Mouse (Mus musculus) heart, embryonic 10.5 days (tissue): ENCODE measurements around the gene Hsf4. TPM values are rescaled to one million over a fixed set of nuclear protein-coding genes. Genes with fewer than 3 reads are reported as not detected.
"Not testable (repeated sequence)": the region's sequence is repeated elsewhere in the genome, so short reads cannot be mapped to it uniquely, and the experiment has no call there.

ENCODE experiments used
- DNase-seq: peaks from one replicate; pipeline ENCODE4 v3.0.0-alpha.2; 2017; ENCODE audit warnings: low spot score
- H3K27ac ChIP-seq: fragments of 300-500 bp; sonication (generic); 2 replicates; pipeline ENCODE4 v1.5.1; 2016; ENCODE audit warnings: mild to moderate bottlenecking
- H3K27me3 ChIP-seq: fragments of 300-500 bp; sonication (generic); 2 replicates; pipeline ENCODE4 v1.6.1; 2016; ENCODE audit warnings: mild to moderate bottlenecking; ENCODE audit not compliant: poor library complexity, insufficient read depth, severe bottlenecking
- H3K36me3 ChIP-seq: fragments of 300-500 bp; sonication (generic); 2 replicates; pipeline ENCODE4 v1.6.1; 2016; ENCODE audit warnings: mild to moderate bottlenecking, moderate library complexity
- H3K4me1 ChIP-seq: fragments of 300-500 bp; sonication (generic); 2 replicates; pipeline ENCODE4 v1.6.1; 2016; ENCODE audit warnings: mild to moderate bottlenecking
- H3K4me3 ChIP-seq: fragments of 300-500 bp; sonication (generic); 2 replicates; pipeline ENCODE4 v1.5.1; 2016; ENCODE audit warnings: mild to moderate bottlenecking, moderate library complexity
- H3K9me3 ChIP-seq: fragments of 300-500 bp; sonication (generic); 2 replicates; pipeline ENCODE4 v1.6.1; 2016; ENCODE audit warnings: mild to moderate bottlenecking, moderate library complexity
- WGBS: fragments of 180-500 bp; shearing (Covaris S2); methylation state at CpG from one replicate; pipeline ENCODE4 v1.1.7; 2016; 5-methylcytosine and 5-hydroxymethylcytosine counted together
- polyA plus RNA-seq: library from polyadenylated mRNA; unstranded; fragments of >200 nt; fragmentation: Nextera tagmentation; extraction: Ambion mirVana; gene quantifications from 2 replicates; pipeline ENCODE4 v1.2.1, GENCODE M21; 2016

Gene Hsf4
- polyA plus RNA-seq, 1 experiment from 2014 or later, result 0.16 TPM

DNA sequence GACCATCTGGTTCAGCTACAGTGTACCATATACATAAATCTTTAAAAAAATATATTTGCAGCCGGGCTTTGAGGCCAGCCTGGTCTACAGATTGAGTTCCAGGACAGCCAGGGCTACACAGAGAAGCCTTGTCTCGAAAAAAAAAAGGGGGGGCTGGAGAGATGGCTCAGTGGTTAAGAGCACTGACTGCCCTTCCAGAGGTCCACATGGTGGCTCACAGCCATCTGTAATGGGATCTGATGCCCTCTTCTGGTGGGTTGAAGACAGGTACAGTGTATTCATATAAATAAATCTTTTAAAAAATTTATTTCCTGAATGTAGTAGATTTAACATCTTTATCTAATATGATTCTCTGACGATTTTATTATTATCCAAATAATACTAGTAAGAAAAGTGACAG, 22.2 kb downstream of the Hsf4 start:
- H3K9me3 ChIP-seq, H3K4me3 ChIP-seq, H3K27ac ChIP-seq, DNase-seq, H3K36me3 ChIP-seq: not testable (repeated sequence)
- WGBS, result 60% methylated on average over 3 of the region's 3 CpGs
- peaks cover 45% of the 10 kb centered on the region for H3K27me3 ChIP-seq
- peaks cover 43% of the 10 kb centered on the region for H3K4me1 ChIP-seq

DNA sequence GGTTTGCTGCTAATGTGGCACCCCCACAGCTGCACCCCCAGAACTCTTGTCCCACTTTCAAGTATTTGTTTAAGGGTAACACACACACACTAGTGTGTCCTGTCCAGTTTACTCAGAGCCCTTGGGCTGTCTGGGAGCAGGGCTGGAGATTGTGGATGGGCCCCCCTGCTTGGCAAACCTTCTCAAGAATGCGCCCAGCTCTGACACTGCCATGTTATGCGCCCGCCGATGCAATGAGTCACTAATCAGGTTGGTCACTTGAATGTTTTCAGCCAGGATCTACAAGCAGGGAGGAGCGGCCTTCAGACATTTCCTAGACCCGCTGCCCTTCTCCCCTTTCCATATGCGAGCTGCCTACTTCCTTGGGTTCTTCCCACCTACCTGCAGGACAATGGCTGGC, 22.9 kb downstream of the Hsf4 start:
- WGBS, result 74% methylated on average over 7 of the region's 7 CpGs
- no peak for DNase-seq
- H3K36me3 ChIP-seq, result no peaks in the 10 kb centered on the region
- H3K4me3 ChIP-seq, result no peak overlapping the region
- no peaks in the 10 kb centered on the region for H3K9me3 ChIP-seq
- peaks cover 44% of the 10 kb centered on the region for H3K27me3 ChIP-seq
- H3K4me1 ChIP-seq, result peaks cover 47% of the 10 kb centered on the region
- no peak overlapping the region for H3K27ac ChIP-seq

- 59% methylated on average over 19 of the region's 19 CpGs for WGBS
- Histone ChIP-seq H3K27ac (no peak overlapping the region), H3K27me3 (peaks cover 44% of the 10 kb centered on the region), H3K9me3 (no peaks in the 10 kb centered on the region), H3K36me3 (0 out of 2 replicates have a peak, but pooled peaks cover 2% of the 10 kb centered on the region), H3K4me3 (no peak overlapping the region), H3K4me1 (peaks cover 51% of the 10 kb centered on the region)
- no peak for DNase-seq
Measured at GRCm38 (mm10) chr8:105293405-105293804, 23.8 kb downstream of the Hsf4 start.

DNA sequence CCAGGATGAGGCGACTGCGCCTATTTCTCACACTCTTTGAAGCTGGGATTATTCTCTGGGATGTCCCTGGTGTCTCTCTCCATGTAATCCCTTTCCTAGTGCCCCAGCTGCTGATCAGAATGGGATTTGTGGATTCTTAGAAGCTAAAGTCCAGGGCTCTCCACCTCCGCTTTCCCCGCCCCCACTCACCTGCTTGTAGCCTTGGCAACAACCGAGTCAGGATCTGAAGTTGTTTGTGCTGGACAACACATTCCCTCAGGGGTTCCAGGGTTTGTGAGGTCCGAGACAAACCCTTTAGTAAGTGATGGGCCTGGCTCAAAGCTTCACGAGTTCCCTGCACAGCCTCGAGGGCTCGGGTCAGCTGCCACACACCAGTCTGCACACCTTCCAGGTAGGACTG, 25.2 kb downstream of the Hsf4 start:
- H3K36me3 ChIP-seq, result peaks cover 12% of the 10 kb centered on the region
- H3K27ac ChIP-seq, result no peak overlapping the region
- no peaks in the 10 kb centered on the region for H3K9me3 ChIP-seq
- H3K4me3 ChIP-seq, result peak overlapping the region; percentile 42
- H3K4me1 ChIP-seq, result peaks cover 47% of the 10 kb centered on the region
- DNase-seq, result no peak
- WGBS, result 66% methylated on average over 9 of the region's 9 CpGs
- peaks cover 42% of the 10 kb centered on the region for H3K27me3 ChIP-seq

DNA sequence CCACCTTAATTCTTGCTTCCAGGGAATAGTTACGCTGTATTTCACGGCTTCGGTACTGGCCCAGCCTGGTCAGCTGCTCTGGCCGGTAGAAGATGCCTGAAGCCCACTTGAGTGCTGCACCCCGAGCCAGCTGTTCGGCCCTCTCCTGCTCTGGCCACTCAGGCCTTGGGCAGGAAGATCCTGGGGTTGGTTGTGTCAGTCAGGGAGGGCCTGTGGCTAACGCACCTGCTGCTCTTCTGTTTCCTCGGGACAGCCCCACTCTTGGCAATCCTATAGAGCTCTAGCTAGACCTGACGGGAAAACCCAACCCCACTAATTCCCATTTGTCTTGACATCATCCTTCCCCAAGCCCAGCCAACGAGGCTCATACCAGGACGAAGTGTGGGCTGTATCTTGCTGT, 25.7 kb downstream of the Hsf4 start:
- H3K9me3 ChIP-seq, result no peaks in the 10 kb centered on the region
- H3K27ac ChIP-seq, result peak overlapping the region; percentile 64
- DNase-seq, result no peak
- H3K36me3 ChIP-seq, result peaks cover 17% of the 10 kb centered on the region
- 58% methylated on average over 11 of the region's 11 CpGs for WGBS
- H3K4me1 ChIP-seq, result peaks cover 47% of the 10 kb centered on the region
- peak overlapping the region; percentile 42 for H3K4me3 ChIP-seq
- H3K27me3 ChIP-seq, result peaks cover 37% of the 10 kb centered on the region

GRCm38 (mm10) chr8:105295895-105296573, 26.4 kb downstream of the Hsf4 start, which contains the start of gene Exoc3l:
Gene Exoc3l, minus strand, starts transcription at chr8:105296101.
- Histone ChIP-seq H3K27ac (peak within 1 kb of the TSS; percentile 90), H3K4me3 (peak within 1 kb of the TSS; percentile 78), H3K9me3 (no peaks in the 10 kb centered on the region), H3K4me1 (peaks cover 41% of the 10 kb centered on the region), H3K36me3 (peaks cover 25% of the 10 kb centered on the region), H3K27me3 (peaks cover 31% of the 10 kb centered on the region)
- 53% methylated on average over 11 of the region's 11 CpGs for WGBS
- no peak for DNase-seq

DNA sequence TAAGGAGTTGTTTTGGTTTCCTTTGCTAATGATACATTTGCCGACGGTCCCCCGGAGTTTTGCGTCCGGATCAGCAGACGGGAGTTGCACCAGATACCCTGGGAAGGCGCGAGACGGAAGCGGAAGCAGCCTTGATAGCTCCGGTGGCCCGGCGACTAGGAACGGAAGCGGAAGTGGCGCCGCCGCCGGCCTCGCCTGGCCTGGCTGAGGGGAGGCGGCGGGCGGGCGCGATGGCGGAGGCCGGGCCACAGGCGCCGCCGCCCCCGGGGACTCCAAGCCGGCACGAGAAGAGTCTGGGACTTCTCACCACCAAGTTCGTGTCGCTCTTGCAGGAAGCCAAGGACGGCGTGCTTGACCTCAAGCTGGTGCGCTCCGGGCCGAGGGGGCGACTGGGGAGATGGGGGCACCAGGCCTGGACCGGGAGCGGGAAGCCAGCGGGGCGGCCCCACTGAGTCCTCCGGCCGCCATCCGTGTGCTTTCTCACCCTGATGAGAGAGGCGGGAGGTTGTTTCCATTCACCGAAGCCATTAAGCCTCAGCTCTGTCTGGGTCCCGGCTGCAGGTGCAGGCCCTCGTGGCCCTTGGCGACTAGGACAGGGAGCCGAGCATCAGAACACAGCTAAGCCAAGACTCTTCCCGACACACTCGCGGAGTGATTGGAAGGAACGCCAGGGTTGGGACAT, 28.1 kb downstream of the Hsf4 start, which contains the start of gene E2f4:
E2f4 (plus strand) TSS at position 153 of the 682 bp plus-strand sequence.
- Histone ChIP-seq H3K4me3 (peak within 1 kb of the TSS; percentile 78), H3K9me3 (no peaks in the 10 kb centered on the region), H3K27ac (peak within 1 kb of the TSS; percentile 90), H3K4me1 (peaks cover 41% of the 10 kb centered on the region), H3K27me3 (peaks cover 28% of the 10 kb centered on the region), H3K36me3 (peaks cover 40% of the 10 kb centered on the region)
- DNase-seq, result peak; percentile 97
- under 1% methylated on average over 58 of the region's 58 CpGs for WGBS

- 53% methylated on average over 18 of the region's 18 CpGs for WGBS
- Histone ChIP-seq H3K27me3 (peaks cover 19% of the 10 kb centered on the region), H3K9me3 (no peaks in the 10 kb centered on the region), H3K4me3 (peak overlapping the region; percentile 78), H3K36me3 (peaks cover 49% of the 10 kb centered on the region), H3K27ac (peak overlapping the region; percentile 90), H3K4me1 (peaks cover 39% of the 10 kb centered on the region)
- peak; percentile 75 for DNase-seq
Measured at GRCm38 (mm10) chr8:105298351-105299252, 29.0 kb downstream of the Hsf4 start.

DNA sequence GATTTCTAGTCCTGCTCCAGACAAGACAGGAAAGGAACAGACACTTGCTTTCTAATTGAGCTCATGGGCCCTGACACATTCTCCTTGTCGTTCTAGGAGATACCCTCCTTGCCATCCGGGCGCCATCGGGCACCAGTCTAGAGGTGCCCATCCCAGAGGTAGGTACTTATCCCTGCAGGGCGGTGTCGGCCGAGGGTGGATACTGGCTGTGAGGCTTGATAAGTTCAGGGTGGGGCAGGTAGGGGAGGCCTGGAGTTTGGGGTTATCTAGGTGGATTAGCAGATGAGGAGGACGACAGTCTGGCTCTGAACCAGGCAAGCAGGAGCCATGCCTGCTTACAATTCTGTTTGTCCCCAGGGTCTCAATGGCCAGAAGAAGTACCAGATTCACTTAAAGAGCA, 30.4 kb downstream of the Hsf4 start:
- peaks cover 62% of the 10 kb centered on the region for H3K36me3 ChIP-seq
- H3K4me3 ChIP-seq, result peak overlapping the region; percentile 0; the same call in 1 of the 2 replicates
- DNase-seq, result no peak
- WGBS, result 86% methylated on average over 8 of the region's 8 CpGs
- peaks cover 11% of the 10 kb centered on the region for H3K27me3 ChIP-seq
- peaks cover 50% of the 10 kb centered on the region for H3K4me1 ChIP-seq
- no peak overlapping the region for H3K27ac ChIP-seq
- H3K9me3 ChIP-seq, result no peaks in the 10 kb centered on the region

DNA sequence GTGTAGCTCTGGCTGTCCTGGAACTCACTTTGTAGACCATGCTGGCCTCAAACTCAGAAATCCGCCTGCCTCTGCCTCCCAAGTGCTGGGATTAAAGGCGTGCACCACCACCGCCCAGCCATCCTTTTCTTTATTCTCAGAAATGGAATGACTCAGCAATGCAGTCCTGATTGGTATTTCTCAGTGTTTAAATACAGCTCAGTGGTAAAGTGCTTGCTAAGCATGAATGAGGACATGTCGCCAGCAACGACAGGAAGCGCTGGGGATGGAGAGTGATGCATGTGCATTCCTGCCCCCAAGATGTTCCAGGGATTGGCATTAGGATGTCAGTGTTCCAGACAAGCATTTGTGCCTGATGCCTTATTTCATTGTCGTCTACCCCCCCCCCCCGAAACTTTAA, 33.8 kb downstream of the Hsf4 start:
- H3K27me3 ChIP-seq, result no peaks in the 10 kb centered on the region
- no peak overlapping the region for H3K27ac ChIP-seq
- DNase-seq, result no peak
- 90% methylated on average over 8 of the region's 8 CpGs for WGBS
- peaks cover 78% of the 10 kb centered on the region for H3K36me3 ChIP-seq
- H3K4me3 ChIP-seq, result no peak overlapping the region
- peaks cover 52% of the 10 kb centered on the region for H3K4me1 ChIP-seq
- H3K9me3 ChIP-seq, result no peaks in the 10 kb centered on the region

DNA sequence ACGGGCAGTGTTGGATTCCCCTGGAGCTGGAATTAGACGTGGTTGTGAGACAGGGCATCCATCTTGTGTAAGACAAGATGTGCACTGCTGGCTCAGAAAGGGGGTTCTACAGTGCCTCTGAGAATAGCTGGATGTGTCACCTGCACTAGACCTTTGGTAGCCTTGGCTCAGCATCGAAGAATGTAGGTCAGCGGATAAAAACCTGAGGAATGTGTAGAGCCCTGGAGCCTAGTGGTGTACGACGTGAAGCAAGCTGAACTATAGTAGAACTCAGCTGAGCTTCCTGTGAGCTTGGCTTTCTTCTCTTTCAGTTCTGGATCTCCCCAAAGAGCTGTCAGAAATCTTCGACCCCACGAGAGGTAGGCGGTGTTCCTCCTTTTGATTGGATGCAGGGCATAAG, 34.3 kb downstream of the Hsf4 start:
- H3K27ac ChIP-seq, result peak overlapping the region; percentile 56; the same call in 1 of the 2 replicates
- WGBS, result 78% methylated on average over 9 of the region's 9 CpGs
- no peak overlapping the region for H3K4me3 ChIP-seq
- H3K36me3 ChIP-seq, result peaks cover 78% of the 10 kb centered on the region
- no peak for DNase-seq
- H3K4me1 ChIP-seq, result peaks cover 47% of the 10 kb centered on the region
- no peaks in the 10 kb centered on the region for H3K9me3 ChIP-seq
- no peaks in the 10 kb centered on the region for H3K27me3 ChIP-seq

DNA sequence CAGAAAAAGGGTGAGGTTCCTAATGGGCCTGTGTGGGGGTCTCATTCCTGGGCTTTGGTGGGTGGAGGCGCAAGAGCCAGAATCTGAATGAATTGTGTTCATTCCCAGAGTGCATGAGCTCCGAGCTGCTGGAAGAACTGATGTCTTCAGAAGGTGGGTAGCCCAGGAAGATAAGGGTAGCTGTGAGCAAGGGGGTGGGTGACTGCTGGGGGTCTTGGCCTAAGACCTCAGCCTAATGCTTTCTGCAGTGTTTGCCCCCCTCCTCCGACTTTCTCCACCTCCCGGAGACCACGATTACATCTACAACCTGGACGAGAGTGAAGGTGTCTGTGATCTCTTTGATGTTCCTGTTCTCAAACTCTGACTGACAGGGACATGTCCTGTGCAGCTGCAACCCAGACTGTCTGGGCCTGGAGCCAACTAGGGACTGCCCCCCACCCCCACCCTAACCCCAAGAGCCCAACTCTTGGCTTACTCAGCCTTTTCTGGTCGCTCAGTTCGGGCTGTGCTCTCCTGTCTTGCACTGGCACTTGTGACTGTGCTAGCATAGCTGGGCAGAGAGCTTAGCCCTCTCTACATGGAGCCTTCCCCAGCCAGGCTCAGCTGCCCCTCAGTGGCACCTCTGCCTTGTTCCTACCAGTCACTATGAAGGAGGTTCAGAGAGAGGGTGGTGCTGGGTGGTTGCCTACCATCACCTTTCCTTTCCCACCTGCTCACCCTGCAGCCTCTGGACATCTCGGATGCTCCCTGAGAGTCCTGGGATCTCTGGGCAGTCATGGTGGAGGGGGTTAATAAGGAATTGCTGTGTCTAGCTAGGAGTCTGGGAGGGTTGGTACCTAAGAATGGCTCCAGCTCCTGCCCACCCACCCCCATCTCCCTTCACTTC, 35.0 kb downstream of the Hsf4 start:
- peak overlapping the region; percentile 56; the same call in 1 of the 2 replicates for H3K27ac ChIP-seq
- H3K27me3 ChIP-seq, result no peaks in the 10 kb centered on the region
- no peak for DNase-seq
- H3K9me3 ChIP-seq, result no peaks in the 10 kb centered on the region
- peaks cover 48% of the 10 kb centered on the region for H3K4me1 ChIP-seq
- WGBS, result 62% methylated on average over 9 of the region's 9 CpGs
- peak overlapping the region; percentile 13; the same call in 1 of the 2 replicates for H3K4me3 ChIP-seq
- H3K36me3 ChIP-seq, result peaks cover 81% of the 10 kb centered on the region
